Mouse (Mus musculus) testis, postnatal 14 days (tissue): ENCODE results near the gene Gdf3.
"Not testable (repeated sequence)": the region's sequence is repeated elsewhere in the genome, so short reads cannot be mapped to it uniquely, and the experiment has no call there.

Experiments
- DNase-seq: peaks from one replicate; pipeline ENCODE4 v3.0.0; 2021; ENCODE audit warnings: low spot score

Gdf3 gene

GRCm38 (mm10) chr6:122605483-122605882, 4.4 kb downstream of the Gdf3 start:
- no peak for DNase-seq

DNA sequence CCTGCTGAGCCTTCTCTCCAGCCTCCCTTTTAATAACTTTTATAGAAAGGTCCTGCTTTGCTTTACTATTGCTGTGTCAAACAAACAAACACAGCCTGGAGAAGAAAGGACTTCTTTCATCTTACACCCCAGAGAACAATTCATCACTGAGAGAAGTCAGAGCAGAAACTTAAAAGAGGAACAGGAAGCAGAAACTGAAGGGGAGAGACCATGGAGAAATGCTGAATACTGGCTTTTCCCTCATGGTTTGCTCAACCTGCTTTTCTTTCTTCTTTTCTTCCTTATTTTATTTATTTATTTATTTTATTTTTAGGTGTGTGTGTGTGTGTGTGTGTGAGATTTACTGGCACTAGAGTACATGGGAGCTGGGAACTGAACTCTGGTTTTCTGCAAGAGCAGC, 5.6 kb downstream of the Gdf3 start:
- DNase-seq = no peak

DNA sequence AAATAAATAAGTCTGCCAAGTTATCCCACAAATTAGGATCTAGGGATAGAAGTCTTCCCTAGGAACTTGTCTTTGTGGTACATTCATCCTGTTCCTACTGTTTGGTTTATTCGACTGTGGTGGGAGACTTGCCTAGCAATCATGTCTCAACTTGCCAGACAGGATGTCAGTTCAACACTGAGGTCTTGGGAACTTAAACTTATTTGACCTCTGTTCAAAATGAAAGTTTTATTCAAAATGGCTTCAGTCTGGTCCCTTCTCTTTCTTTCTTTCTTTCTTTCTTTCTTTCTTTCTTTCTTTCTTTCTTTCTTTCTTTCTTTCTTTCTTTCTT, 6.9 kb downstream of the Gdf3 start:
- no peak for DNase-seq

DNA sequence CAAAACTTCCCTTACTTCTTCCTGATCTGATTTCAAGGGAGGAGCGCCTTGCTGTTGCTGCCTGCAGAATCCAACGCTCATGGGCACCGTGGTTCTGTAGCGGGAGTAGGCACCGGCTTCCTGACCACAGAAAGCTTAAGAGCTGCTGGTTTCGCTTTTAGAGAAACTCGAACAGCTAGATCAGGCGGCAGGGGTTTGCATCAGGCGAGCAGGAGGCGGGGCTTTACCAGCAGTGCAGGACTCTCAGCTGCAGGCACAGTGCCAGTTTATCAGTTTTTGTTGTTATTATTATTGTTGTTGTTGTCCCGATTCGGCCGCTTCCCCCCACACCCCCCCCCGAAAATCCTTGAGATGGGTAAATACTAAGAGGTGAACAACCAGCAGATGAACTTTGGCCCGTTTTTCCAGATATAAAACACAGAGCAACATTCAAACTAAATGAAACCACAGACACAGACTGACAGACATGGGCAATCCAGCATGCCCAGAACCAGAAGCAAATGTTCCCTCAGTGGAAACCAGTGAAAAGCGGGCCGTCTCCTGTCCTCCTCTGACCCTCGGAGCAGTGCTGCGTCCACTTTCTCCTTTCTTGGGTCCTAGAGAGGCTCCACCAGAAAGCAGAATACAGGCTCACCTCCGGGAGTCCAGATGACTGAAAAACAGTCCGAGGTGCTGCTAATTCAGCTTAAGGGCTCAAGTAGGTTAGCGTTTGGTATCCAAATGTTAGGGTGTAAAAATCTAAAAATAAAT, 7.5 kb downstream of the Gdf3 start, which contains the start of gene Apobec1:
Gene Apobec1 (minus strand): TSS at position 203 of the 750 bp plus-strand sequence.
- peak; percentile 64 for DNase-seq

DNA sequence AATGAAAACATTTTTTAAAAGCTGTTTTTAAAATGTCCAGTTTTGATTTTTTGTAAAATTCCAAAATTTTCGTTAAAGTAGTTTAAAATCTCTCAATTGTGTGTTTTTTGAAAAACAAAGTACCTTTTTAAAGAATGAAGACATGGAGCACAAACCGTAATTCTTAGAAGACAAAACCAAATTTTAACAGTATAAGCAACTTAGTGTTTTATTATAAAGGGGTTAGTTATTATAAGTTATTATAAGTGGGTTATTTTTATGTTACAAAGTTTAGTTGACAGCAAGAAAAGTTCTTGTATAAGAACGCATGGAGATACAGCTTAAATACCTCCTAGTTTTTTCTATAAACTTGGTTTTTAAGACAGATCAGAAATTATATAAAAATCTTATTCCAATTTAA, 8.3 kb downstream of the Gdf3 start:
- no peak for DNase-seq

DNA sequence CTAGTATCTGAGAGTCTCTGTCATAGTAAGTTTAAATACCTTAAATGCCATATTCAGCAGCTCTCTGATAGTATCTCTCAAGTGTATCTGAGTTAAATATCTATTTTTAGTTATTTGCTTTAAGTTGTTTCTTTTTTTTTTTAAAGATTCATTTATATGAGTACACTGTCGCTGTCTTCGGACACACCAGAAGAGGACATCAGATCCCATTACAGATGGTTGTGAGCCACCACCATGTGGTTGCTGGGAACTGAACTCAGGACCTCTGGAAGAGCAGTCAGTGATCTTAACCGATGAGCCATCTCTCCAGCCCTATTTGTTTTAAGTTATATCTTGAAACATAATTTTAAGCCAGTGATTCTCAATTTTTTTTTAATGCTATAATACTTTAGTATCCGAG, 8.9 kb downstream of the Gdf3 start:
- DNase-seq = no peak

DNA sequence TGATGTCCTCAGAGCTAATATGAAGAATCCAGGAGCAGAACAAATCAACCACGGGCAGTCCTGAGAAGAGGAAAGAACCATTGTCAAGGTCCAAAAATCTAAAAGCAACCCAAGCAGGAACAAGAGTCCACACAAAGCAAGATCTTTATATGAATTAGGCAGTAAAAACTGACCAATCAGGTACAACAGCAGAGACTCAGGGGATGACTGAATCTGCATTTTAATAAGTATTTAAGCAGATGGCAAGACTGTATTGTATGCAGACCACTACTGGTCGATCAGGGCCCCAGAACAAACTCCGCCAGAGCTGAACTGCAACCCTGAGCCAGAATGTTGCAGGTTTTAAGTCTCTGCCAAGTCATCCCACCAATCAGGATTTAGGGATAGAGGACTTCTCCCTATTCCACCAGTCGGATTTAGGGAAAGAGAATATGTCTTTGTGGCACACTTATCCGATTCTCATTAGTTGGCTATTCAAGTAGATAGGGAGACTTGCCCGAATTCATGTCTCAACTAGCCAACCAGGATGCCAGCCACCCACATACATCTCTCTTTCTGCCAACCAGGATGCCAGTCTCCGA, 9.7 kb downstream of the Gdf3 start:
- no peak for DNase-seq

- no peak for DNase-seq
Measured at GRCm38 (mm10) chr6:122599054-122599737, 10.7 kb downstream of the Gdf3 start.

GRCm38 (mm10) chr6:122598436-122598835, 11.5 kb downstream of the Gdf3 start:
- no peak for DNase-seq

DNA sequence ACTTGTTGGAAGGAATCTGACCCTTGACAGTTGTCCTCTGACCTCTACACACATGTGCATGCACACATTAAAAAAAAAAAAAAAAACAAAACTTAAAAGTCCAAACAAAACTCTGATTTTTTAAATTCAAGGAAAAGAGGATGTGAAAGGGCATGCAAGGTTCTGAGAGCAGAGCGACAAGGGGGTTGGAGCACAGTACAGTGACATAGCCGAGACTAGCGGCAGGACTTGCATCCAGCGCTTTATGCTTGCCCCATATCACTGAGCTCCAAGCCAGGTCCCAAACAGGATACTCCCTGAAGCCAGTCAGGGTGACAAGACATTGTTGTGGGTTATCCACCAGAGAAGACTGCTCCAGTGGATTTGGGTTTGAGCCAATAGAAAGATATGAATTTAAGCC, 11.9 kb downstream of the Gdf3 start:
- DNase-seq = no peak

GRCm38 (mm10) chr6:122596608-122597007, 13.3 kb downstream of the Gdf3 start:
- DNase-seq = no peak

- DNase-seq = no peak
Measured at GRCm38 (mm10) chr6:122595637-122596036, 14.2 kb downstream of the Gdf3 start.

- no peak for DNase-seq
Measured at GRCm38 (mm10) chr6:122592905-122593304, 17.0 kb downstream of the Gdf3 start.

DNA sequence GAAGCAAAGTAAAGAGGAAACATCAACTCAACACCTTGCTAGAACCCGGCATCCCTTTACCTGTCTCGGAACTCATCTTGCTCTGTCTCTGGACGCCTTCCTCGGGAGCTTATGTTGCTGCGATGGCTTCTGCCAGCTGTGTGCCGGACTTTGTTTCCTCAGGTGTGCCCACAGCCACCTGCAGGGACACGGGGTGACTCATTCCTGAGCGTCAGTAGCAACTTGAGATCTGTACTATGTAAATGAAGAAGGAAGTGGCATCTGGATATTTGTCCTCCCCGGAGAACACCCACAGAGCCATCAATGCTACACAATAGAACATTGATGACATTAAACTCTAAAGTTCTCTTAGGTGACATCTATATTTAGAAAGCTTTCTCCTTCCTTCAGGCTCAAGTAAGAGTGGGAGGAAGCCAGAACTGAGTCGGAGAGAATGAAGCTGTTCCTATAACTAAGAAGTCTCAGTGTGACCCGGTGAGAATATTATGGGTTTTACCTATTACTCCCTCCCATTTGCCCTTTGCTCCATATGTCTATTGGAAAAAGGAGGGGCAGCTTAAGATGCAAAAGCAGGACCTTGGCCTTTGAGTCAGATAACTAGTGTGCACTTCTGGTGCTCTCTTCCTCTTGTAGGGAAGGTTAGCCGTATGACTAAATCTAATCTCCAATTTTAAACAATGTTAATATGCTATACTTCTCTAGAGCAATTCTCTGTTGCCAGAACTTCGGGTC, 18.7 kb downstream of the Gdf3 start:
- no peak for DNase-seq

GRCm38 (mm10) chr6:122579086-122579485, 30.8 kb downstream of the Gdf3 start:
- no peak for DNase-seq

DNA sequence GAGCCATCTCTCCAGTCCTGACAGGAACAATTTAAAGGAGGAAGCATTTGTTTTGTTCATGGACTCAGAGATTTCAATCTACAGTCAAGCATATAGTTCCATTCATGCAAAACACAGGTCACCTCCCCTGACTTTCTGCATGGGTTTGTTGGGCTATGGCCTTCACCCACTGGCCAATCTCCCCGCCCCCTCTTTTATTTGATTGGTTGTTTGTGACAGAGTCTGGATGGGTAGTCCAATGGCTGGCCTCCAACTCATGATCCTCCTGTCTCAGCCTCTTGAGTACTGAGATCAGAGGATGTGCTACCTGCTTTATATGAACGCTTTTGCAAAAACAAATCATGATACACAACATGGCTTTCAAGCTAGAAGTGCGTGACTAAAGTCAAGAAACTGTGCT, 32.9 kb downstream of the Gdf3 start:
- no peak for DNase-seq

GRCm38 (mm10) chr6:122575037-122575436, 34.9 kb downstream of the Gdf3 start:
- not testable (repeated sequence) for DNase-seq

DNA sequence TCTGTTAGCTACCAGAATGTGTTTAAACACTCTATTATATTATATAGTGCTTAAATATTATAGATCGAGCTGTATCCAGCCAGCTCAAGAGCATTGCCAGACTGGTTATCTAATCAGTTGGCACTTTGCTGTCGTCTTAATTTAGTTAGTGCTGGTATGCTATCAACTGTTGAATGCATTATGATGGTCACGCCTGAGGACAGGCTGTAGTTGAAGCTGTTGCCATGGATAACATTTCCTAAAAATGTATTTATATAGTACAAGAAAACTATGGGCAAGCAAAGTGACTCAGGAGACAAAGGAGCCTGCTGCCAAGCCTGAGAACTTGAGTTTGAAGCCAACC, 38.3 kb downstream of the Gdf3 start:
- DNase-seq = no peak

GRCm38 (mm10) chr6:122570695-122571616, 38.9 kb downstream of the Gdf3 start:
- no peak for DNase-seq

- DNase-seq = no peak
Measured at GRCm38 (mm10) chr6:122569762-122570161, 40.1 kb downstream of the Gdf3 start.

DNA sequence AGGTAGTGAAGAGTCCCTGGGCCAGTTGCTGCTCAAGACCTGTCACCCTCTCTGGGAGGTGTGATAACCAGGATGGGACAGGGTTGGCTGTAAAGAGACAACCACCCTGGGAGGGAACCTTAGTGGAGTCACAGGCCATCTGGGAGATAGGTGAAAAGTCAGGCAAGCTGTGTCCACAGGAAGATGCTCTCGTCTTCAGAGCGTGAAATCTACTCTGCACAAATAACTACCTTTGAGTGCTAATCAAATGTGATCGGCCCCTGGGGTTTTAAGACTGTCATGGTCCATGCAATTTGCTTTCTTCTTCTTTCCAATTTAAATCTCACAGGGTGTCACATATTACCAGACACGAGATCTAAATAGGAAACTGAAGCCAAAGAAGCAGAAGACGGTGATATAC, 40.8 kb downstream of the Gdf3 start:
- DNase-seq = no peak
